Mouse (Mus musculus) testis, adult 2 months (tissue): ENCODE measurements around the gene Tmem245.

ENCODE experiments used
- CTCF ChIP-seq: fragments of 200-500 bp; IDR thresholded peaks from 2 replicates; pipeline ENCODE4 v1.5.1; 2012; ENCODE audit warnings: low read depth, mild to moderate bottlenecking, inconsistent platforms, low read length, moderate library complexity; ENCODE audit not compliant: control insufficient read depth, insufficient read depth, insufficient replicate concordance
- POLR2A ChIP-seq: fragments of 200-500 bp; IDR thresholded peaks from 2 replicates; pipeline ENCODE4 v1.6.1; 2012; ENCODE audit warnings: low read depth, mild to moderate bottlenecking, inconsistent platforms, low read length, moderate library complexity; ENCODE audit not compliant: control insufficient read depth

DNA sequence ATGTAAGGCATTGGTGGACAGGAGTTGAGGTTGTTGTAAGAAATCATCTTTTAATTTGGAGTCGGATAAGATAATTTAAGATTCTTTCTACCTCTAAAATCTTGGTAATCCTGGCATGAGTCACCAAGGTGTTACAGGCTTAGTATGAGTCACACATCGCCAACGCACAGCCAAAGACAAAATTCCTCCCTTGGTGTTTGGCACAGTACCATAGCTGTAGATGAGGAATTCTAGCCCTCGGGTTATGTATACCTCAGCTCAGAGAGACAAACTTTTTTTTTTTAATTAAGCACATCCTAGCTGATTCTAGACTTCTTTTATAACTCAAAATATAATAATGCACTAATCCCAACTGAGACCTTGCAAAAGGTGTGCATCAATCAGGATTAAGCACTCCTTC is 83.2 kb downstream of the Tmem245 start:
- TF ChIP-seq CTCF (no peak), POLR2A (no peak)
